Mouse (Mus musculus) hindbrain, embryonic 11.5 days (tissue): ENCODE measurements around the gene Dnmt3a. TPM values are rescaled to one million over a fixed set of nuclear protein-coding genes. Genes with fewer than 3 reads are reported as not detected.
A peak's percentile ranks its signal among the peaks of the same experiment; 100 is the strongest.
"Not testable (repeated sequence)": the region's sequence is repeated elsewhere in the genome, so short reads cannot be mapped to it uniquely, and the experiment has no call there.

Experiments
- ATAC-seq: fragments of 200-750 bp; cut with Nextera tagmentation; 2 replicates; pipeline ENCODE4 v1.8.0; 2017; ENCODE audit warnings: mild to moderate bottlenecking, moderate TSS enrichment, moderate library complexity; ENCODE audit not compliant: low FRiP score
- DNase-seq: peaks from one replicate; pipeline ENCODE4 v3.0.0-alpha.2; 2015; ENCODE audit warnings: low spot score
- H3K27ac ChIP-seq: fragments of 300-500 bp; sonication (generic); 2 replicates; pipeline ENCODE4 v1.5.1; 2014; ENCODE audit warnings: mild to moderate bottlenecking, low read depth, low read length
- H3K27me3 ChIP-seq: fragments of 300-500 bp; sonication (generic); 2 replicates; pipeline ENCODE4 v1.6.1; 2014; ENCODE audit warnings: mild to moderate bottlenecking, low read length, moderate library complexity, mixed read lengths; ENCODE audit not compliant: control insufficient read depth, insufficient read depth
- H3K36me3 ChIP-seq: fragments of 300-500 bp; sonication (generic); 2 replicates; pipeline ENCODE4 v1.6.1; 2014; ENCODE audit warnings: mild to moderate bottlenecking, low read length, moderate library complexity, mixed read lengths; ENCODE audit not compliant: control insufficient read depth, insufficient read depth
- H3K4me1 ChIP-seq: fragments of 300-500 bp; sonication (generic); replicated peaks from 2 replicates; pipeline ENCODE4 v1.6.1; 2014; ENCODE audit warnings: low read length, mixed read lengths; ENCODE audit not compliant: control insufficient read depth, insufficient read depth
- H3K4me2 ChIP-seq: fragments of 300-500 bp; sonication (generic); replicated peaks from 2 replicates; pipeline ENCODE4 v1.6.1; 2014; ENCODE audit warnings: mild to moderate bottlenecking, low read depth, low read length
- H3K4me3 ChIP-seq: fragments of 300-500 bp; sonication (generic); 2 replicates; pipeline ENCODE4 v1.5.1; 2014; ENCODE audit warnings: low read depth, low read length
- H3K9ac ChIP-seq: fragments of 300-500 bp; sonication (generic); 2 replicates; pipeline ENCODE4 v1.6.1; 2014; ENCODE audit warnings: low read depth, low read length
- H3K9me3 ChIP-seq: fragments of 300-500 bp; sonication (generic); 2 replicates; pipeline ENCODE4 v1.6.1; 2016; ENCODE audit warnings: low read length; ENCODE audit not compliant: control insufficient read depth
- WGBS: fragments of 180-500 bp; shearing (Covaris S2); extraction: QIAGEN DNeasy Blood & Tissue Kit; methylation state at CpG from one replicate; pipeline ENCODE4 v1.1.7; 2014; 5-methylcytosine and 5-hydroxymethylcytosine counted together
- polyA plus RNA-seq: library from polyadenylated mRNA; unstranded; fragments of >200 nt; fragmentation: Nextera tagmentation; extraction: Ambion mirVana; gene quantifications from 2 replicates; pipeline ENCODE4 v1.2.1, GENCODE M21; 2014

The Dnmt3a gene
- polyA plus RNA-seq, 1 experiment from 2014 or later, result 75.5 TPM

GRCm38 (mm10) chr12:3926127-3926526 is 120.3 kb downstream of the Dnmt3a start:
- no peaks in the 10 kb centered on the region for H3K4me1 ChIP-seq
- 0% methylated on average over 1 of the region's 1 CpGs for WGBS
- ATAC-seq, result no peak

DNA sequence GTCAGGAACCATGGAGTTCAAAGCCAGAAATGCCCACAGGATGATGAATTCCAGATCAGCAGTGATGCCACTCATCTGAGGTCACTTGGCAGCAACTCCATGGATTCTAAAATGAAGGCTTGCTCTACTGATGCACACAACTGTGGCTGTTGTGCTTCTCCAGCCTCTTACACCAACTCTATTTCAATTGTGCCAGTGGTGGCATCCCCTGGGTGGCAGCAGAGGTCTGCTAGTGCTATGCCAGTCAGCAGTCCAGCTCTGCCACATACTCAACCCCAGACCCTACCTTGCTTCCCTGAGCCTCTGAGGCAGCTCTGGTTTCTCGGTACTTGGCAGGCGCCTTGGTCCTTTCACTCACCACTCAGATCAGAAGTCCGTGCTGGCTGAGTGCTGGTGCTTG is 123.0 kb downstream of the Dnmt3a start:
- H3K9ac ChIP-seq, result no peak overlapping the region
- 86% methylated on average over 3 of the region's 3 CpGs for WGBS
- H3K4me1 ChIP-seq, result no peaks in the 10 kb centered on the region
- ATAC-seq (no peak), DNase-seq (no peak)
- H3K27me3 ChIP-seq, result no peaks in the 10 kb centered on the region
- H3K4me2 ChIP-seq, result no peak overlapping the region
- H3K4me3 ChIP-seq, result no peak overlapping the region
- H3K27ac ChIP-seq, result no peak overlapping the region
- H3K36me3 ChIP-seq, result no peaks in the 10 kb centered on the region
- no peaks in the 10 kb centered on the region for H3K9me3 ChIP-seq

More at GRCm38 (mm10) chr12:3926127-3926526, 120.3 kb downstream of the Dnmt3a start:
- no peaks in the 10 kb centered on the region for H3K9me3 ChIP-seq
- H3K27ac ChIP-seq, result no peak overlapping the region
- no peak overlapping the region for H3K4me2 ChIP-seq
- DNase-seq, result peak; percentile 81
- no peaks in the 10 kb centered on the region for H3K27me3 ChIP-seq
- H3K4me3 ChIP-seq, result no peak overlapping the region
- H3K9ac ChIP-seq, result no peak overlapping the region
- H3K36me3 ChIP-seq, result no peaks in the 10 kb centered on the region

DNA sequence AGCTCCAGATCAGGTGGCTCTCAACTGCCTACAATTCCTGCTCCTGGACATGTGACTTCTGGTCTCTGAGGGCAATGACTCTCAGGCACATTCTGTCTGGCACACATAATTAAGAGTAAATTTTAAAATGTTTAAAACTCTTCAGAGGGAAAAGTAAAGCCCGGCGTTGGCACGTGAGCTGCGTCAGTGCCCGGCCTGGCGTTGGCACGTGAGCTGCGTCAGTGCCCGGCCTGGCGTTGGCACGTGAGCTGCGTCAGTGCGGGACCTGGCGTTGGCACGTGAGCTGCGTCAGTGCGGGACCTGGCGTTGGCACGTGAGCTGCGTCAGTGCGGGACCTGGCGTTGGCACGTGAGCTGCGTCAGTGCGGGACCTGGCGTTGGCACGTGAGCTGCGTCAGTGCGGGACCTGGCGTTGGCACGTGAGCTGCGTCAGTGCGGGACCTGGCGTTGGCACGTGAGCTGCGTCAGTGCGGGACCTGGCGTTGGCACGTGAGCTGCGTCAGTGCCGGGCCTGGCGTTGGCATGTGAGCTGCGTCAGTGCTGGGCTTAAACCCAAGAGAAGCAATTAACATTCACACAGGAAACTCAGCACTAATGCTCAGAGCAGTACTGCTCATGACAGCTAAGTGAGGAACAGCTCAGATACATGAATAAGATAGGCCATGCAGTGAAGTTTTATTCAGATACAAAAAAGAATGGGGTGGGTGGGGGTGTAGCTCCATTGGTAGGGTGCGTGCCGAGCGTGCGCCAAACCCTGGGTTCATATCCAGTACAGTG is 124.5 kb downstream of the Dnmt3a start:
- not testable (repeated sequence) for H3K9ac ChIP-seq, H3K27me3 ChIP-seq, H3K36me3 ChIP-seq, ATAC-seq, H3K4me2 ChIP-seq, H3K9me3 ChIP-seq, H3K4me1 ChIP-seq, DNase-seq, H3K4me3 ChIP-seq, H3K27ac ChIP-seq
- WGBS, result 93% methylated on average over 31 of the region's 47 CpGs

GRCm38 (mm10) chr12:3942026-3942425 is 136.2 kb downstream of the Dnmt3a start:
- ATAC-seq, result peak; percentile 47; the same call in 1 of the 2 replicates
- H3K9me3 ChIP-seq, result no peaks in the 10 kb centered on the region
- no peaks in the 10 kb centered on the region for H3K27me3 ChIP-seq
- WGBS, result 16% methylated on average over 11 of the region's 11 CpGs
- H3K4me3 ChIP-seq, result no peak overlapping the region
- H3K4me1 ChIP-seq, result no peaks in the 10 kb centered on the region
- H3K9ac ChIP-seq, result no peak overlapping the region
- H3K27ac ChIP-seq, result no peak overlapping the region
- H3K4me2 ChIP-seq, result no peak overlapping the region
- H3K36me3 ChIP-seq, result no peaks in the 10 kb centered on the region
- peak; percentile 33 for DNase-seq

DNA sequence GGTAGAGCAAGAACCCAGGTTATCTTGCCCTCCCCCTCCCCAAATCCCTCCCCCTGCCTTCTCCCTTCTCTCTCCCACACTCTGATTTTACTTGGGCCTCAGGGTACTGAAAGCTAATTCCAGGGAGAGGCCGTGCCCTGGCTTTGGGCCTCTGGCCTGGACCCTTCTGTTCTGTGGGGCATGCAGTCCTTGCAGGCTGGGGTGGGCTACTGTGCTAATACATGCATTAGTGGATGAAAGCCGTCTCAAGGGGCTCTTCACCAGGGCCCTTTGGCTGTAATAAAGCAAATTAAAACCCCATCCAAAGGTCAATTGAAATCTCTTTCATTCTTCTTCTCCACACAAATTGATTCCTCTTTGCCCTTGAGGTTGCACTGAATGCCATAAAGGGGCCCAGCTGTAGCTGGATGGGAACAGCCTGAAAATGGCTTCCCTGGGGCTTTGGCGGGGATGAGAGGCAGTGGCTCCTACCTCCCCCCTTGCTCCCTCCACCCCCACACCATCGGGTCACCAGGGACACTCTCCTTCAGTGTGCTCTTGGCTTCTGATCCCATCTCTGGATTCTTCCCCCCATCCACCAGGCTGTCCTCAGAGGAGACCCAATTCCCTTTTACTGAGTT is 138.8 kb downstream of the Dnmt3a start:
- Histone ChIP-seq H3K9ac (no peak overlapping the region), H3K27me3 (no peaks in the 10 kb centered on the region), H3K4me3 (no peak overlapping the region), H3K36me3 (no peaks in the 10 kb centered on the region), H3K9me3 (no peaks in the 10 kb centered on the region), H3K27ac (no peak overlapping the region), H3K4me2 (no peak overlapping the region), H3K4me1 (no peaks in the 10 kb centered on the region)
- ATAC-seq (peak; percentile 80), DNase-seq (peak; percentile 40)
- 52% methylated on average over 4 of the region's 4 CpGs for WGBS

- 78% methylated on average over 6 of the region's 6 CpGs for WGBS
- Histone ChIP-seq H3K27me3 (no peaks in the 10 kb centered on the region), H3K36me3 (no peaks in the 10 kb centered on the region), H3K4me3 (no peak overlapping the region), H3K9me3 (no peaks in the 10 kb centered on the region), H3K4me1 (no peaks in the 10 kb centered on the region), H3K27ac (no peak overlapping the region), H3K4me2 (no peak overlapping the region), H3K9ac (no peak overlapping the region)
- ATAC-seq, result no peak
- DNase-seq, result no peak
Observed at GRCm38 (mm10) chr12:3947503-3947902, 141.7 kb downstream of the Dnmt3a start.

DNA sequence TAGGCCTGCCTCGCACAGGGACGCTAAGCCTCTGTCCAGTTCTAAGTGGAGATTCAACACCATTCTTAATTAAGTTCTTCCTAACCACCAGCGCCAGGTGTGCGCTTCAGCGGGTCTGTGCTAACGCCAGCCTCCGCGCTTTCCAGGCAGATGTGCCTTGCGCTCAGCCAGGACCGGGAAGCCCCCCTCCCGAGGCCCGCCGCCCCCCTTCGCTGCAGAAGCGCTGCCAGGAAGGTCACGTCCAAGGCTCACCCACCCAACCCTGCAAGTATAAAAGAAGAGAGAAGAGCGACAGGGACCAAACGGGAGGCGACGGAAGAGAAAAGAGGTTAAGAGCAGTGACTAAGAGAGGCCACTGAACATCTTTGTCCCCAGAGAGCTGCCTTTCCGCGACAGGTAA is 148.8 kb downstream of the Dnmt3a start, which contains the start of gene Pomc:
TSS of gene Pomc (plus strand) at position 301 of the 400 bp plus-strand sequence.
- Histone ChIP-seq H3K36me3 (no peaks in the 10 kb centered on the region), H3K9ac (no peak within 1 kb of the TSS), H3K27me3 (peaks cover 16% of the 10 kb centered on the region), H3K9me3 (no peaks in the 10 kb centered on the region), H3K4me2 (no peak within 1 kb of the TSS), H3K27ac (no peak within 1 kb of the TSS), H3K4me3 (no peak within 1 kb of the TSS), H3K4me1 (no peaks in the 10 kb centered on the region)
- DNase-seq (no peak), ATAC-seq (no peak)
- 21% methylated on average over 22 of the region's 22 CpGs for WGBS

DNA sequence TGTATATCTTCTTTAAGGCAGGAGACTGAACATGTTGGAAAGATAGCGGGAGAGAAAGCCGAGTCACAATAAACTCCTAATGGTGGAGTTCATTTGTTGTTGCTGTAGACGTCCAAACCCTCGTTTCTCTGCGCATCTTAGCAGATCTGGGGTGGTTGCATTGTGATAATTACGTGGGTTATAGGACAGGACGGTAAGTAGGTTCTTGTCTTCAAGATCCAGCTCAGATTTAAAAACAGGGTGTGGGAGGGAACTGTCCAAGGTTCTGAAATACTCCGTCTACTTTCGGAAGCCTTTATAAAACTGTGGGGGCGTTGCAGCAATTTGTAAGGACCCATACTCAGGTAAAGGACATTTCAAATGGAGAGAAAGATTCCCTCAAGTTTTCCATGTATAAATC is 149.6 kb downstream of the Dnmt3a start:
- DNase-seq (peak; percentile 66), ATAC-seq (no peak)
- Histone ChIP-seq H3K4me3 (no peak overlapping the region), H3K9ac (no peak overlapping the region), H3K27me3 (peaks cover 16% of the 10 kb centered on the region), H3K36me3 (no peaks in the 10 kb centered on the region), H3K9me3 (no peaks in the 10 kb centered on the region), H3K4me1 (no peaks in the 10 kb centered on the region), H3K27ac (no peak overlapping the region), H3K4me2 (no peak overlapping the region)
- 33% methylated on average over 10 of the region's 10 CpGs for WGBS

GRCm38 (mm10) chr12:3956351-3956750 is 150.5 kb downstream of the Dnmt3a start:
- no peaks in the 10 kb centered on the region for H3K9me3 ChIP-seq
- DNase-seq (peak; percentile 55), ATAC-seq (no peak)
- H3K4me2 ChIP-seq, result no peak overlapping the region
- no peak overlapping the region for H3K9ac ChIP-seq
- peaks cover 16% of the 10 kb centered on the region for H3K27me3 ChIP-seq
- no peaks in the 10 kb centered on the region for H3K36me3 ChIP-seq
- no peak overlapping the region for H3K4me3 ChIP-seq
- 12% methylated on average over 3 of the region's 3 CpGs for whole genome bisulfite sequencing
- no peaks in the 10 kb centered on the region for H3K4me1 ChIP-seq
- no peak overlapping the region for H3K27ac ChIP-seq
